Mouse (Mus musculus) heart, postnatal 0 days (tissue): Measurements from ENCODE around the gene Smg9.

ENCODE experiments used
- CTCF ChIP-seq: IDR thresholded peaks from 2 replicates; pipeline ENCODE4 v1.5.1; 2016; ENCODE audit warnings: antibody characterized with exemption, control low read depth, low read depth
- EP300 ChIP-seq: IDR thresholded peaks from 2 replicates; pipeline ENCODE4 v1.6.1; 2016; ENCODE audit warnings: antibody characterized with exemption, low read depth

DNA sequence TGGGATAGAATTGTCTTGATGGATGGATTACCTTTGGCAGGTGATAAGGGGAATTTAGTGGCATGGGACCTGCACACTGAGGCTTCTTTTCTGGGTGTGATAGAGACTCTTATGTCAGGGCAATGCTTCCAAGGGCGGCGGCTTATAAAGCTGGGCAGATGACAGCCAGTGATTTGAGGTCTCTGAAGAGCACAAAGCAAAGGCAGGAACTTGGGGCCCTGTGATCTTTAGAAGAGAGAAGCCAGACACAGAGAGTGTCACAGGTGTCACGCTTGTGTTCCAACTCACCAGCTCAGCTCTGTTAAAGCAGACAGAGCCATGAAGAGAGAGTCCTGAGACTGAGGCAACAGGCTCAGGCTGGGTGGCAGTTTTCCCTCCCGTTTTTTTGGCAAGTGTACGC, 68.5 kb downstream of the Smg9 start:
- TF ChIP-seq CTCF (no peak), EP300 (no peak)
